Mouse (Mus musculus) hindlimb bud, embryonic 11.5 days (tissue): ENCODE measurements around the gene Gm21970.

Source experiments
- DNase-seq: peaks from one replicate; pipeline ENCODE4 v3.0.0-alpha.2; 2012; ENCODE audit warnings: low read depth, low spot score; ENCODE audit errors: extremely low spot score

Gene Gm21970

GRCm38 (mm10) chr16:91391421-91391820 is at the start of gene Gm21970:
Gene Gm21970, plus strand, starts transcription at chr16:91391721.
- DNase-seq, result no peak

DNA sequence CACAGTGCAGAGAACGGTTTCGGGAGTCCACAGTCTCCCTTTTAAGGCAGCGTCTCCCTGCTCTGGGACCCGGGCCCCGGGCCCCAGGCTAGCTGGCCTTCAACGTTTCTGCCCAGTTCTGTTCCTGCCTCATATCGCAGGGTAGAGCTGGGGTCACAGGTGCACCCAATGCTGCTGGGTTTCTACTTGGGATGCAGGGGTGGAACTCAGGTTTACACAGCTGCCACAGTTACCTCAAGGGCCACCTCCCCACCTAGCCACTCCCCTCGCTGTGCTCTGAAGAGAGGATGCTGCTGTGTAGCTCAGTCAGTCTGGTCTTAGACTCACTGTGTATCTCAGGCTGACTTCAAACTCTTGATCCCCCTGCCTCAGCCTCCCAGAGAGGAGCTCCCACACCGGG is 45.0 kb upstream of the Gm21970 start:
- DNase-seq, result no peak

DNA sequence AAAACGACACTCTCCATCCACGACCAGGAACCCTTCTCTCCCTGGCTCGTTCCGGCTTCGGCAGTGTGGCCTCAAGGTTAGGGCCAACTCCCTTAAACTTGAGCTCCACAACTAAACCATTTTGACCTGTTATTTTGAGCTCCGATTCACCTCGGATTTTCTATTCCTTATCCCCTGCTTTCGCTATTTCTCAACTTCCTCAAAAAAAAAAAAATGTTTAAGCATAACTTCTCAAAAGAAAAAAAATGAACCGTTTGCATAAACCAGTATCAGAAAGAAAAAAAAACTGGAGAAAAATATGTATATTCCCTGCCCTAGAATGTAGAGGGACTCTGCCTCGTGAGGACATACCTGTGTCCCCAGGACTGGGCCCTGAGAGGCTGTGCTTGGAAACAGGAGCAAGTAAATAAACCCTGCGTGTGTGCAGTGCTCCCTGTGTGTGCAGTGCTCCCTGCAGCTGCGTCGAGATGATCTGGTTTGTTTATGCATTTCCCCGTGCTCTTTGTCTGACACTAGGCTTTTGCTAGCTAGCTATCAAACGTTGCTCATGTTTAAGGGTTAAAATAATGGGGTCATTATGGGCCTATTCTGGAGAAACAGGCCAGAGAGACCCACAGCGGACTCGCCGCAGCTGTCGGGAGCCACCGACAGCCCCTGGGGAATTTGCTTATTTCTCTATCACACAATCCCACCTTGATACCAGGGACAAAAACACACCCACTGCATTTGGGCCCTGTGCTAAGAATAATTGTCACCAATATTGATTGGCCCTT is 43.8 kb upstream of the Gm21970 start:
- no peak for DNase-seq

DNA sequence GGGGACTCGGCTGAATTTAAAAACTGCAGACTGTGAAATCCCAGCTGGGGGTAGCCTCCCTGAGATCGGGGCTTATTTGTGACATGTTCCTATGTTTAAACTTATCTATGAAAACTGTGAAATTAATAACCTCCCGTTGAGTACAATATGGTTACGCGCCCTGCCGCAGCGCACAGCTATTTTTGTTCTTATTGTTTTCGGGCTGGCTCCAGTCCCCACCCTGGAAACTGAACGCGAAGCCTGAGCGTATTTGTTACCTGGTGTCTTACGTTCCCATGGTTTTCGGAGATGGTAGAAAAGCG is 43.3 kb upstream of the Gm21970 start:
- DNase-seq, result no peak

DNA sequence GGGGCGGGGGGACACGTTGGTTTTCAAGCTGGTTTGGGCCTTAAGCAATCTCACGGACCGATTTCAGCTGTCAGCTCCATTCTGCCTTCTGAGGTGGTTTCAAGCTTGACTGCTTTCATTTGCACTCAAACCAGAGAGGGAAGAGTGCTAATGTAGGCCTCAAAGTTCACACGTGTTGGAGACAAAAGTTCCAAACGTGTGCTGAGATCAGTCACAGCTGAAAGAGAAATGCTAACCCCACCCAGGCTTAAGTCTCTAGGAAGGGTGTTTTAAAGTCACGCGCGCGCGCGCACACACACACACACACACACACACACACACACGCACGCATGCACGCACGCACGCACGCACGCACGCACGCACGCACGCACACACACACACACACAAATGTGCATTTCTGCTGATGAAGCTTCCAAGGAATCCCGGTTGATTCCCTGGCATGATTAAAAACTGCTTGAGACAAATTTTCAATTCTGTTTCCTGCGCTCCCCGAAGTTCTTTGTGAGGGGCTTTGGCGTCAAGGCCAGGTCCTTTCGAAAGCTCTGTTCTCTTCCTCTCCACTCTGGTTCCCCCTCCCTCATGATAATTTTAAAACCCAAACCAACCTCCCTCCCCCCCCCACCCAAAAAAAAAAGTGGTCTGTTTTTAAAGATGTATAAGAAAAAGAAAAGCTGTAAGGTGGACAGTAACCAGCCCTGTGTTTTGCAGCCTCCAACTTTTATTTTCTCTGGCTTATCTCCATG is 42.8 kb upstream of the Gm21970 start:
- DNase-seq, result no peak

- DNase-seq, result peak; percentile 67
Measured at GRCm38 (mm10) chr16:91352084-91352562, 39.4 kb upstream of the Gm21970 start.

- DNase-seq, result no peak
Measured at GRCm38 (mm10) chr16:91352749-91353148, 38.8 kb upstream of the Gm21970 start.

DNA sequence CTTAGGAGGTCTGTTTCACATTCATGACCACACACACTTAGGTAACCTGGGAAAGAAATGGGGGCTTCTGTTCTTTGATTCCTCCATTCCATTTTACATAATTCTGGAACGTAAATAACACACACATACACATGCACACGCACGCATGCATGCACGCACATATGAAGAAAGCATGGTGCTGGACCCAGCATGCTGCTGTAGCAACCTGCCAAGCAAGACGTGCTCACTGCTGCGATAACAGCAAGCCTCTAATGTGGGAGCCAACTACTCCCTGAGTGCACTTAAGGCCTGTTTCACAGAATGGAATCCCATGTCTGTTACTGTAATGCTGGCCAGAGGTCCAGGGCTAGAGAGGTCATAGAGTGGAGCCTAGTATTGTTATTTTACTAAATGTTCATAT is 38.3 kb upstream of the Gm21970 start:
- no peak for DNase-seq

DNA sequence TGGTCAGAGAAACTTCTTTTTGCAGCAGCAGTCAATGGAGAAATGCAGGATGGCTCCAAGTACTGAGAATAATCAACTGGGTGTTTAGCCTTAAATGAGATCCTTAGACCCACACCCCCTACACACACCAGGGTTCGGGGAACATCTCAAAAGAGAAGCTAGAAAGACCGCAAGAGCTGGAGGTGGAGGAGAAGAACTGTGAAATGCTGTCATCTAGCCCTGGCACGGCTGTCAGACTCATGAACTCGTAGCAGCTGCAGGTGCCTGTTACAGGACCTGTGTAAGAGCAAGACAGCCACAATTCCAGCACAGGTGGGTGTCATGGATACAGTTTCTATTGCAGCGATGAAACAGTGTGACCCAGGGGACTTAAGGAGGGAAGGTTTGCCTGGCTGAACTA is 37.9 kb upstream of the Gm21970 start:
- no peak for DNase-seq

- no peak for DNase-seq
Measured at GRCm38 (mm10) chr16:91354599-91354998, 36.9 kb upstream of the Gm21970 start.

DNA sequence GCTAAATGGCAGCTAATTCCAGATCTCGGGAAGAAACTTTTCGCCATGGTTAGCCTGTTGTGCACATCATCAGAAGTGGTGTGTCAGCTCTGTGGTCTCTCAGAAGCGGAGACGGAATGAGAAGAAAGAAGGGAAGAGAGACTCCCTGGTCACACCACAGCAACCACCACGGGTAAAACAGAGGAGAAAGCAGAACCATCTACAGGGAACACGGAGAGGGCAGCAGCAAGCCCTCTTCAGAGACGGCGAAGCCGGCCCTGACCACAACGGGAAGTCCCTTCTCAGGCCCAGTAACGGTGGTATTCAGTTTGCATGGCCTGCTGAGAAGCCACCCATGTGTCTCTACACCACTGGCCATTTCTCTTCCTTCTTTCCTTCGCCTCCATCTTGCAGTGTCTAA is 36.4 kb upstream of the Gm21970 start:
- no peak for DNase-seq

GRCm38 (mm10) chr16:91356760-91357525 is 34.6 kb upstream of the Gm21970 start:
- DNase-seq, result no peak

GRCm38 (mm10) chr16:91357526-91357900 is 34.0 kb upstream of the Gm21970 start:
- DNase-seq, result no peak

GRCm38 (mm10) chr16:91358555-91358954 is 33.0 kb upstream of the Gm21970 start:
- DNase-seq, result peak; percentile 91

GRCm38 (mm10) chr16:91359531-91359930 is 32.0 kb upstream of the Gm21970 start:
- no peak for DNase-seq

DNA sequence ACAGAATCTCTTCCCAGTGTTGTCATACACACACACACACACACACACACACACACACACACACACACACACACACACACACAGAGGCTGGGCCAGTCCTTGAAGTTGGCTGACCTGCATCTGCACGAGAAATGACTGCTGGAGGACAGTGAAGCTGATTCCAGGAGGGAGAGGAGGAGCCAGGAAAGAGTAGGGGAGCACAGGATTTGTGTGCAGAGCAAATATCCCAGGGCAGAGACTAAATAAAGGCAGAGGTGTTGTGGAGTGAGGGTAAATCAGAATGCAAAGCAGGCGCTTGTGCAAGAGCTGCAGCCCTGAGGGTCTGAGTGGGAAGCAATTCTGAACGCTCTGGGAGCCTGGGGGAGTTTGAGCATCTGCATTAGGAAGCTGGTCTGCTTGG is 31.4 kb upstream of the Gm21970 start:
- no peak for DNase-seq

DNA sequence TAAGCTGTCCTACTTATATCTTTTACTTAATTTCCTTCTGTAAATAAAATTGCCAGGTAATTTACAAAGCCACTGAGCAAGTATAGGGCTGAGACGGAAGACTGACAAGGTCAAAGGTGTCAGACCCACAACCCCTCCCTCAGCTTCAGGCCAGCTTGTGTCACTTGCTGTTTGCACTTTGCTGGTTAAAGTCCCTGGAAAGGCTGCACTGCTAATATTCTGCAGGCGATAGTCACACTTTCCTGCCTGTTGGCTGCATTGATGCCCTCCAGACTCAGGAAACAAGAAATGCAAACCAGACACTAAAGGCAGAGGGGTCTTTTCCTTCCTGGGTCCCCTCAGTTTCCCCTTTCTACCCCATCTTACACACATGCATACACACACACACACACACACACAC is 29.5 kb upstream of the Gm21970 start:
- no peak for DNase-seq

- no peak for DNase-seq
Measured at GRCm38 (mm10) chr16:91362616-91363272, 28.8 kb upstream of the Gm21970 start.

DNA sequence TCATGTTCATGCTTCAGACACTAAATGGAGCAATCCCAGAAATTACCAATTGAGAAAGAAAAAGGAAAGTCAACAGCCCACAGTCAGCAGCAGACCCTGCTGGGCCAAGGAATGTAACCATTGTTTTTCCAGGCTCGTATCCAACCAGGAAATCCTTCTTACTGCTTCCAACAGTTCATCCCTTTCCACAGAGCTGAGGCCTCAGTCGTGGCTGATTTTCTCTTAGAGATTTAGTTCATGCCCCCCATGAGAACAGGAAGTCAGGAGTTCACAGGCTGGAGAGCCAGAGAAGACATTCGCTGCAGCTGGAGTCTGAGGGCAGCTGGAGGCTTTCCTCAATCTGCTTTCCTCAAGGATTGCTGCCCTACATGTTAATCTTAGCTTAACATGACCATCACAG is 28.0 kb upstream of the Gm21970 start:
- no peak for DNase-seq

- no peak for DNase-seq
Measured at GRCm38 (mm10) chr16:91366567-91366966, 25.0 kb upstream of the Gm21970 start.

DNA sequence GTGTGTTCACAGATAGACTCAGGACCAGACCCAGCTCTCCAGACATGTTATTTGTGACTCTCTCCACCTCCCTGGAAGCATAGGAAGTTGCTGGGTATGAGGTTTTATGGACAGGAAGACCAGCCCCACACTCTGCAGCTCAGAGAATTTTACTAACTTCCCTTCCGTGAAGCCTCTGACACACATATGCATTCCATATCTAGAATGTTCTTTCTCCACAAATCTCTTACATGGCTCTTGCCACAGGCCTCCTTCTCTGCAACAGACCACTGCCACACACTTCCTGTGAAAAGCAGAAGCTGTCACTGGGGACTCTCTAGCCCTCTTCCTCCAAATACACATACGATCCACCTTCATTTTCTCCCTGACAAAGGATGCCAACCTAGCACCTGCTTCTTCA is 24.5 kb upstream of the Gm21970 start:
- no peak for DNase-seq
